Mouse (Mus musculus) heart, postnatal 4 days (tissue): ENCODE results near the gene Gnb5. TPM values are rescaled to one million over a fixed set of nuclear protein-coding genes. Genes with fewer than 3 reads are reported as not detected.

ENCODE experiments used
- DNase-seq: peaks from one replicate; pipeline ENCODE4 v3.0.0; 2021
- total RNA-seq, 2 experiments: library from RNA; stranded (reverse); gene quantifications; 2 replicates each; pipeline ENCODE4 v1.2.3; 2021

Gene Gnb5
- total RNA-seq, 2 experiments from 2014 or later, result 41.6 to 43.1 TPM

GRCm38 (mm10) chr9:75307015-75307414 lies 927 bp downstream of the Gnb5 start:
- DNase-seq, result no peak

GRCm38 (mm10) chr9:75308621-75309020 lies 2.5 kb downstream of the Gnb5 start:
- DNase-seq, result no peak

GRCm38 (mm10) chr9:75312008-75312407 lies 5.9 kb downstream of the Gnb5 start:
- DNase-seq, result peak; percentile 83

GRCm38 (mm10) chr9:75313138-75313831 lies 7.2 kb downstream of the Gnb5 start:
- DNase-seq, result no peak

GRCm38 (mm10) chr9:75313832-75314516 lies 7.9 kb downstream of the Gnb5 start:
- DNase-seq, result peak; percentile 87

- DNase-seq, result no peak
Observed at GRCm38 (mm10) chr9:75314517-75315105, 8.5 kb downstream of the Gnb5 start.

GRCm38 (mm10) chr9:75315238-75315637 lies 9.2 kb downstream of the Gnb5 start:
- no peak for DNase-seq

- no peak for DNase-seq
Observed at GRCm38 (mm10) chr9:75316771-75317170, 10.7 kb downstream of the Gnb5 start.

- no peak for DNase-seq
Observed at GRCm38 (mm10) chr9:75318196-75318595, 12.1 kb downstream of the Gnb5 start.

GRCm38 (mm10) chr9:75319365-75319764 lies 13.3 kb downstream of the Gnb5 start:
- no peak for DNase-seq

GRCm38 (mm10) chr9:75322099-75322885 lies 16.2 kb downstream of the Gnb5 start:
- DNase-seq, result no peak

GRCm38 (mm10) chr9:75328047-75328446 lies 22.0 kb downstream of the Gnb5 start:
- no peak for DNase-seq

- no peak for DNase-seq
Observed at GRCm38 (mm10) chr9:75330821-75331220, 24.7 kb downstream of the Gnb5 start.

- DNase-seq, result no peak
Observed at GRCm38 (mm10) chr9:75334440-75334839, 28.4 kb downstream of the Gnb5 start.

- no peak for DNase-seq
Observed at GRCm38 (mm10) chr9:75338016-75338415, 31.9 kb downstream of the Gnb5 start.

GRCm38 (mm10) chr9:75342433-75342832 lies 36.3 kb downstream of the Gnb5 start:
- DNase-seq, result no peak

GRCm38 (mm10) chr9:75347458-75347857 lies 41.4 kb downstream of the Gnb5 start, which contains the start of gene Bcl2l10:
Bcl2l10 (plus strand) TSS chr9:75347758.
- DNase-seq, result no peak

GRCm38 (mm10) chr9:75348066-75348465 lies 42.0 kb downstream of the Gnb5 start:
- no peak for DNase-seq

- no peak for DNase-seq
Observed at GRCm38 (mm10) chr9:75348641-75349040, 42.6 kb downstream of the Gnb5 start.

- no peak for DNase-seq
Observed at GRCm38 (mm10) chr9:75353094-75353493, 47.0 kb downstream of the Gnb5 start.

- DNase-seq, result no peak
Observed at GRCm38 (mm10) chr9:75355783-75356182, 49.7 kb downstream of the Gnb5 start.

GRCm38 (mm10) chr9:75357087-75357654 lies 51.1 kb downstream of the Gnb5 start:
- DNase-seq, result no peak
